Mouse (Mus musculus) gastrocnemius, postnatal 25 days (tissue): ENCODE data around the gene Tsr1. TPM values are rescaled to one million over a fixed set of nuclear protein-coding genes. Genes with fewer than 3 reads are reported as not detected.

Experiments
- DNase-seq: peaks from one replicate; pipeline ENCODE4 v3.0.0; 2022
- total RNA-seq, 2 experiments: library from RNA; stranded (reverse); gene quantifications; 1 replicate in 1 of 2; 2 replicates in 1 of 2; pipeline ENCODE4 v1.2.3; 2021

The Tsr1 gene
- total RNA-seq, 2 experiments from 2014 or later, result 19.0 to 22.7 TPM

DNA sequence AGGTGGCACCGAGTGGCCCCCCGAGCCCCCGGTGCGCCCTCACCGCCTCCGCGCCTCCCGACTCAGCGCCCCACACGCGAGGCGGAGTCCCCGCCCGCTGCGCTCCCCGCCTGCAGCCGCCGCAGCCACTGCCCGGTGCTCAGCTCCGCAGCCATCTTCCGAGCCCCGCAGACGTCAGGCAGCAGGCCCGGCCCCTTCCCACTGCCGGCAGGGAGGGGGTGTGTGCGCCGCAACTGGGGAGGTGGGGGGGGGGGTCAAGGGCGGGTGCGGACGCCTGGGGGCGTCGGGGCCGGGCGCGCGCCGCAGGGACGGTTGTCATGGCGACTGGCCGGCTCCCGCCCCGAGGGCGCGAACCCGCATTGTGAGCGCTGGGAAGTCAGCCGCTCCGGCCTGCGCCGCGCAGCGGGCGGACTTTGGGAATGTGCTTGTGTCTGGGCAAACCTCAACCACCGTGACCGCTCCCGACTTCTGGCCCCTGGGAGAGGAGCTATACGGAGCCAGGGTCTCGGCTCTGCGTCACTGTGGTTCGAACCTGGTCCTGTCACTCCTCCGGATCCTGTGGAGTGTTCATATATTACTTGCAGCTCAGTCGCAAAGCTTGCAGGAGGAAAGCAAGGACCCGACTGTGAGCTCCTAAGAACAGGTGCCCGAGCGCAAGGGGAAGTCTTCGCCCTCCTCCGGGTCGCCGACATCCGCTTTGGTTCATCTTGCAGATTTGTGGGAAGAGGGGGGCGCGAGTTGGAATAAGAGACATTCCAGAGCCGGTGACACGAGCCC, 782 bp upstream of the Tsr1 start, which contains the start of gene Sgsm2:
TSS of gene Sgsm2 (minus strand) at position 160 of the 777 bp plus-strand sequence.
- peak; percentile 62 for DNase-seq

GRCm38 (mm10) chr11:74898517-74898827, 601 bp downstream of the Tsr1 start:
- no peak for DNase-seq

DNA sequence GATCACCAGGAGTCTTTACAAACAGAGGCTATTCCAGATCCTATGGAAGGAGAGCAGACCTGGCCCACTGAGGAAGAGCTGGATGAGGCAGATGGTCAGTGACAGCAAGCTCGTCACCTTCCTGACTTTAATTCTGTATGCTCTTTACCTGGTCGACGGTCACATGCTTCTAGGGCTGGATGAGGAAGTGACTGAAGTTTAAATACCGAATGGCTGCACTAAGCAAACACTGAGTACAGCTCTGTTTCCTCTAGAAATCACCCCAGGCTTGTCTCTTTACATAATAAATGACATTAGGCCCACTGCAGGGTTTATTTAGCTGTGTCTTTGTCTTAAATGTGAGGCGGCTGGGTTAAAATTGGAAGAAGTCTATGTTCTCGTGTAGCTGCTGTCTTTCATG, 3.7 kb downstream of the Tsr1 start:
- no peak for DNase-seq

DNA sequence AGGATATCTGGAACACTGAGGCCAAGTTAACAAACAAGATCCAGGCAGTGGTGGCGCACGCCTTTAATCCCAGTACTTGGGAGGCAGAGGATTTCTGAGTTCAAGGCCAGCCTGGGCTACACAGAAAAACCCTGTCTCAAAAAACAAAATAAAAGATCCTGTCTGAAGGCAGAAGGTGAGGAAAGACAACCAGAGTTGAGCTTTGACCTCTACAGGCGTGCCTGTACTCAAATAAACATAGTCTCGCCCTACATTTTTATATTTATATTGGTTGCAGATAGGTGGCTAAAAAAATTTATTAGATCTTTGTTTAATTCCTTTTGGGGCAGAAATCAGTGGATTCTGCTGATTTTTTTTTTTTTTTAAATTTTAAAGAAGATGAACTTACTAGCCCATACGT, 4.5 kb downstream of the Tsr1 start:
- no peak for DNase-seq

GRCm38 (mm10) chr11:74907850-74908249, 10.0 kb downstream of the Tsr1 start:
- no peak for DNase-seq

DNA sequence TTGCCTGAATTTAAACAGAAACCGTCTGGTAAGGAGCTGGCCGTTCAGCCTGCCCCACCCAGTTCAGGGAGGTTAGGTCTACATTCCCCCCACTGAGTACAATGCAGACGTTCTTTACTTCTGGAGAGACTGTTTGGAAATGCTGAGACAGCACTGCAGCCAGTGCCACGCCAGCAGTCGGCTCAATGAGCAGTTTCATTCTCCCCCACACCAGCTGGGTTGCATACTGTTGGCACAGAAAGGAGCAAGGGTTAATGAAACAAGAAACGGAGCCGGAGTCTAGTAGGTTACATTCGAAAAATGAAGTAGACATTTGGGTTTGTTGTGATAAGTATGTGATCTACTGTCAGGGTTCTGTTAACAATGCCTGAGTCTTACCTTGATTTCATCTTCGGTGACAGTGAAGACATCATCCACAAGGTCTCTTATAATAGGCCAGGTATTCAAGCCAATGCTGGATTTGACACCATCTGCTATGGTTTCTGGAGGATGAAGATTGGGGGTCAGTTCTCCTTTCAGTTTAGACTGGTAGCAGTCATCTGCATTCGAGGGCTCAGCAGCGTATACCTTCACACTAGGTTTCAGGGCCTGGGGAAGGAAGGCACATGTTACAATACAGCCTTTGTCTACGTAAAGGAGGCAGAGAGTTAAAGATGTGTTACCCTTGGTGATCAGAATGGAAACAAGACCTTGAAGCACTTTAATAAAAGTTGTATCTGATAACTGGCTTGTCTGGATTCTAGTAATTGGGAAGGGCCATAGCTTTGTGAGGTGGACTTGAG, 10.9 kb downstream of the Tsr1 start:
- DNase-seq, result no peak

- no peak for DNase-seq
These were observed 12.1 kb downstream of the Tsr1 start for GRCm38 (mm10) chr11:74909978-74910377.

- DNase-seq, result no peak
These were observed 14.6 kb downstream of the Tsr1 start for GRCm38 (mm10) chr11:74912492-74912891.

GRCm38 (mm10) chr11:74919249-74919648, 21.4 kb downstream of the Tsr1 start:
- no peak for DNase-seq

GRCm38 (mm10) chr11:74924149-74924548, 26.3 kb downstream of the Tsr1 start:
- no peak for DNase-seq

GRCm38 (mm10) chr11:74925577-74926387, 27.9 kb downstream of the Tsr1 start, which contains the start of the genes Smg6 and Srr:
Gene Smg6 (plus strand): TSS chr11:74925823.
Gene Srr (minus strand): TSS chr11:74925948.
- peak; percentile 95 for DNase-seq

DNA sequence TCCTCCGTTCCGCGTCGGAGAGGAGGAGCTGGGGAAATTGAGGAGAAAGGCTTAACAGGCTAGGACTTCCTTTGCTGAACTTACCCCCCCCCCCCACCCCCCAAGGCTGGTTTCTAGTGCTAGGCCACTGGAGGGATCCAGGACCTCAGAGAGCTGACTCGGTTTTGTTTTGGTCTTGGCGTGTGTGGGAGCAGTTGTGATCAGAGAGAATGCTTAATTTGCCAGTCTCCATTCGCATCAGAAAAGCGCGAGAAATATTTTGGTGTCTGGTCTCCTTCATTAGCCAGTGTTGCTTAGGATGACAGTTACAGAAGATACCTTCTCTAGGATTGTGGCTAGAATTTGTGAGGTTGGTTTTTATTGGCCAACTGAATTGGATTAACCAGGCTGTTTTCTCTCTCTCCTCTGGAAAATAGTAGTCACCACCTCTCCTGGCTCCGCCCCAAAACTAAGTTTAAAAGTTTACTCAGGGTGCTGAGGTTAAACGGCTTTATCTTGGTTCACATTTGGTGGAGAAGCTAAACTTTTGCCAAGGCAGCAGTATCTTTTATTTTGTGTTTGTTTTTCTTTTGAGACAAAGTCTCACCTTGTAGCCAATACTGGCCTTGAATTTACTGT, 28.6 kb downstream of the Tsr1 start:
- DNase-seq, result no peak

- DNase-seq, result no peak
These were observed 29.4 kb downstream of the Tsr1 start for GRCm38 (mm10) chr11:74927236-74927725.

DNA sequence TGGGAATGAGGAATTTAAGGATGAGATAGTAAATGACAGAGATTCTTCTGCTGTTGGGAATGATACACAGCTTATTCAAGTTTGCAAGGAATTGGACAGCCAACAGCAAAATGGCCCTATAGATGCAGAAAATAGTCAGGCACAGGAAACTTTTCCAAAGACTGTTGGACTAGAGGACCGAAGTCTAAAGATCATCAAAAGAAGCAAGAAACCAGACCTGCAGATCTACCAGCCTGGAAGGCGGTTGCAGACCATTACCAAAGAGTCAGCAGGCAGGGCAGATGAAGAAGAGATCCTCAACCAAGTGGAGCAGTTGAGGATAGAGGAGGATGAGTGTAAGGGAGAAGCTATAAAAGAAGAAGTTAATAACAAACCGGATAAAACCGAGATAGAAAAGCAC, 31.2 kb downstream of the Tsr1 start:
- no peak for DNase-seq

- no peak for DNase-seq
These were observed 32.5 kb downstream of the Tsr1 start for GRCm38 (mm10) chr11:74930391-74930790.

DNA sequence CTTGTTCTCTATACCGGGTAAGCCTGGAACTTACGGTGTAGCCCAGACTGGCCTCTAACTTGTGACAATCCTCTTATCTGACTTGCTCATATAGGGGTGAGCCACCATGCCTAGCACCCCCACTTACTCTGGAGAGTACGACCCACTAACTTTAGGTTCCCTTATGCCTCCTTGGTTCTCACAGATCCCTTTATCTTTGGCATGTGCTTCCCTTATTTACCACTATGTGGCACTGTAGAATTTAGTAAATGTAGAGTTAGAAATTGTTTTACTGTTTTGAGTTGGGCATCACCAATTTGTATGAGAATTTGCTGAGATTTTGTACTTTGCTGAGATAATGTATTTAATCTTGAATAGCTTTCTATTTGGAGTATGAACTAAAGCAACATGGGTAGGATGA, 48.5 kb downstream of the Tsr1 start:
- DNase-seq, result no peak

- no peak for DNase-seq
These were observed 57.0 kb downstream of the Tsr1 start for GRCm38 (mm10) chr11:74954901-74955300.

DNA sequence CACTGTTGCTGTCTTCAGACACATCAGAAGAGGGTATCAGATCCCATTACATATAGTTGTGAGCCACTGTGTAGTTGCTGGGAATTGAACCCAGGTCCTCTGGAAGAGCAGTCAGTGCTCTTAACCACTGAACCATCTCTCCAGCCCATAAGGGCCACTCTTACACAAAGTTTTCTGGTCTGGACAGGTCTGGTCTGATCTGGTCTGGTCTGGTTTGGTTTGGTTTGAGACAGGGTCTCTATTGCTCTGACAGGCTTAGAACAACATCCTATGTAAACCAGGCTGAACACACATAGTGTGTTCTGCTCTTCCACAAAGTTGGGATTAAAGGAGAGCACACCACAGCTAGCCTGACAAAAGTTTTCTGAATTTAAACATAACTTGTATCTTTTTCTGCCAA, 58.1 kb downstream of the Tsr1 start:
- no peak for DNase-seq

DNA sequence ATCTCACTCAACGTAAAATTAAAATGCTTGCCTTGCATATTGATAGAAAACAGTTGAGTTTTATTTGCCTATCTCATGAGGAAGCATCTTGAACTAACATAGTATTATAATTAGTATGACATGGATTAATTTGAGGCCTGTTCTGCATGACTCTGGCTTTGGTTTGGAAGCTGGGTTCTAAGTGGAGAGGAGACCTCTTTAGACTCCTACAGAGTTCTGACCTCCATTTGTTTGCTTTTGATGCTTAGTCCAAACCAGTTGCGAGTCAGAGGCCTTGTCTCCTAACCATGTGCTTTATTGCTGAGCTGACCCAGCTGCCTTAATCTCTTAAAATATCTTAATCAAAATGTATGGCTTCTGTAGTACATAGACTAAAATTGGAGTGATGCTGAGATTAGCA, 59.7 kb downstream of the Tsr1 start:
- DNase-seq, result no peak
